Mouse (Mus musculus) forebrain, postnatal 0 days (tissue): ENCODE measurements around the gene Ubac2. TPM values are rescaled to one million over a fixed set of nuclear protein-coding genes. Genes with fewer than 3 reads are reported as not detected.

ENCODE experiments used
- ATAC-seq: fragments of 200-750 bp; cut with Nextera tagmentation; 2 replicates; pipeline ENCODE4 v1.8.0; 2017; ENCODE audit warnings: mild to moderate bottlenecking, moderate library complexity
- DNase-seq: peaks from one replicate; pipeline ENCODE4 v3.0.0-alpha.2; 2015
- H3K27ac ChIP-seq: fragments of 300-500 bp; sonication (generic); 2 replicates; pipeline ENCODE4 v1.5.1; 2014; ENCODE audit warnings: low read depth, mild to moderate bottlenecking, antibody characterized with exemption, low read length, moderate library complexity, mixed read lengths
- H3K27me3 ChIP-seq: fragments of 300-500 bp; sonication (generic); 2 replicates; pipeline ENCODE4 v1.6.1; 2014; ENCODE audit warnings: mild to moderate bottlenecking, low read length, mixed read lengths; ENCODE audit not compliant: insufficient read depth
- H3K36me3 ChIP-seq: fragments of 300-500 bp; sonication (generic); 2 replicates; pipeline ENCODE4 v1.6.1; 2014; ENCODE audit warnings: mild to moderate bottlenecking, moderate library complexity; ENCODE audit not compliant: insufficient read depth
- H3K4me1 ChIP-seq: fragments of 300-500 bp; sonication (generic); 2 replicates; pipeline ENCODE4 v1.6.1; 2014; ENCODE audit warnings: antibody characterized with exemption; ENCODE audit not compliant: insufficient read depth
- H3K4me2 ChIP-seq: fragments of 300-500 bp; sonication (generic); 2 replicates; pipeline ENCODE4 v1.6.1; 2014; ENCODE audit warnings: low read depth, mild to moderate bottlenecking, moderate library complexity
- H3K4me3 ChIP-seq: fragments of 300-500 bp; sonication (generic); 2 replicates; pipeline ENCODE4 v1.5.1; 2014; ENCODE audit warnings: low read depth, low read length, mixed read lengths
- H3K9ac ChIP-seq: fragments of 300-500 bp; sonication (generic); 2 replicates; pipeline ENCODE4 v1.6.1; 2014; ENCODE audit warnings: mild to moderate bottlenecking
- H3K9me3 ChIP-seq: fragments of 300-500 bp; sonication (generic); 2 replicates; pipeline ENCODE4 v1.6.1; 2016; ENCODE audit warnings: low read length
- CTCF ChIP-seq: sonication (generic); IDR thresholded peaks from 2 replicates; pipeline ENCODE4 v1.5.1; 2016; ENCODE audit warnings: antibody characterized with exemption, control low read depth, low read depth
- WGBS: fragments of 180-500 bp; shearing (Covaris S2); extraction: QIAGEN DNeasy Blood & Tissue Kit; methylation state at CpG from one replicate; pipeline ENCODE4 v1.1.7; 2014; 5-methylcytosine and 5-hydroxymethylcytosine counted together
- polyA plus RNA-seq: library from polyadenylated mRNA; unstranded; fragments of >200 nt; fragmentation: Nextera tagmentation; extraction: Ambion mirVana; gene quantifications from 2 replicates; pipeline ENCODE4 v1.2.1, GENCODE M21; 2015
- total RNA-seq: library from RNA; depleted of rRNA; stranded (reverse); fragments of >200 nt; gene quantifications from 2 replicates; pipeline ENCODE4 v1.2.3, GENCODE M21; 2014

The Ubac2 gene
- total and polyA plus RNA-seq, 2 experiments from 2014 or later = 41.9 to 52.6 TPM

DNA sequence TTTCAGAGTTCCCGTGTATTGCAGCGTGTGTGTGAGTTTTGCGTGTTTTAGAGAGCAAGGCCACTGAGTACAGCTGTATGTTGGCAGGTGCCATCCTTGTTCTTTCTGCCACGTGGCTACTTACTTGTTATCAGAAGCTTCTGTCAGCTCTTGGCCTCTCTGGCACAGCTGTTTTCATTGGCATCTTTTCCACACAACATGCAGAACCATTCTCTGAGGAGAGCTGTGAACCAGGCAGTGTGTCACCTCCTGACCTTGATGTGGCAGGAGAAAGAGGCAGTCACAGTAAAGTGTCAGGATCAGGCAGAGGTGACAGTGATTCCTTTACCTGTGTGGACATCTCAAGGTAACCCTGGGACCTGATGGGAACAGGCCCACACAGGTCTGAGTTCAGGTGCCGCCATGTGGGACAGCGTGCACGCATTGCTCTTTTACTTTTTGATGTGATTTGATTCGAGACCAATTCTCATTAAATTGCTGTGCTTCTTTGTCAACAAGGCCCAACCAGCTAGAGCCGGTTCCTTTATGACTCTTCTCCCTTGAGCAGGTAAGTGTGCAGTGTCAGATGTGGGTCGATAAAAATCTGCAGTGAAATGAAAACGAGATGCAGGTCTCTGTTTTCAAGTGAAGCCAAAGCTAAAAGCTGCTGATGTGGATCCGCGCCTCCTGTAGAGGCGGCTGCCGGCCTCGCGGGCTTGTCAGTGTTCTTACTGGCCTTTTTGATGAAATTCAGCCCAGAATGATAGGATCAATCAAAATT is 122.1 kb downstream of the Ubac2 start:
- no peak overlapping the region for H3K4me2 ChIP-seq
- DNase-seq = no peak

DNA sequence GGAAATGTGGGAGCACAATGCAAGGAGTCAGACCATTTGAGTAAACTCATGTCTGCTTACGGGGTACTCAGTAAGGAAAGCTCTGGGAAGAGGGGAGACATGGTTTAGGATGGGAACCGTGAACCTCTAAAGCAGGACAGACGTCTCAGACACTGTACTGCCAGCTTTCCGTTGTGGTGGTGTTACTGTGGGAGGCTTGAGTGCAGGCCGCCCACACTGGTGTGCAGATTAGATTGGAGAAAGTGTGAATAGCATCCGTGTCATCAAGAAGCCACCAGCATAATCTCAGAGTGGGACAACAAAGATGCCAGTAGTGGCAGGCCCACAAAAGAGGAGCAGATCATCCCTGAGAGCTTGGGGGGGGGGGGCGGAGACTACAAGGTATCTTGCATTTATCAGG is 123.8 kb downstream of the Ubac2 start:
- no peak for DNase-seq

More for the DNA sequence above, 122.1 kb downstream of the Ubac2 start:
- no peaks in the 10 kb centered on the region for H3K27me3 ChIP-seq
- H3K4me1 ChIP-seq = no peaks in the 10 kb centered on the region
- no peaks in the 10 kb centered on the region for H3K9me3 ChIP-seq
- no peak overlapping the region for H3K4me3 ChIP-seq
- no peak overlapping the region for H3K27ac ChIP-seq
- H3K36me3 ChIP-seq = 0 out of 2 replicates have a peak, but pooled peaks cover 3% of the 10 kb centered on the region
- 84% methylated on average over 17 of the region's 17 CpGs for WGBS
- no peak for ATAC-seq
- H3K9ac ChIP-seq = no peak overlapping the region
- TF ChIP-seq CTCF = no peak

DNA sequence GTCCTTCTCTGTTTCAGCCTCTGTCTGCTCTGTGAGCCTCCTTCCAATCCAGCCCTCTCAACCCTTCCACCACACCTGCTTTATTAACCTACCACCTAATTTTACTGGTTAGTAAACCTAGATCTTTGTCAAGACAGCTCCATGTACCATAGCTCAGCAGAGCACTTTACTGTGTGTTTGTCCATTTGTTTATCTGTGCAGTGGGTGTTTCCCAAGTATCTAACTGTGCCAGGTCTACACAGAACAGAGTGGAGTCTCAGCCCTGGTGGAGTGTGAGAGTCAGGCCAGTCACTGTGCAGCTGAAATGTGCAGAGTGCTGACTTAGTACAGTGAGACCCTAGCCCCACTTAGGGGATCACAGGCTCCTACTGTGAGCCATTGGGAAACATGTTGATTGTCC is 125.4 kb downstream of the Ubac2 start:
- ATAC-seq (no peak), DNase-seq (no peak)
- H3K36me3 ChIP-seq = no peaks in the 10 kb centered on the region
- no peak overlapping the region for H3K27ac ChIP-seq
- H3K4me1 ChIP-seq = no peaks in the 10 kb centered on the region
- H3K4me3 ChIP-seq = no peak overlapping the region
- no peak overlapping the region for H3K9ac ChIP-seq
- TF ChIP-seq CTCF = no peak
- H3K27me3 ChIP-seq = no peaks in the 10 kb centered on the region
- H3K4me2 ChIP-seq = no peak overlapping the region
- no peaks in the 10 kb centered on the region for H3K9me3 ChIP-seq

More for the DNA sequence above, 123.8 kb downstream of the Ubac2 start:
- no peaks in the 10 kb centered on the region for H3K36me3 ChIP-seq
- H3K9me3 ChIP-seq = no peaks in the 10 kb centered on the region
- ATAC-seq = no peak
- H3K4me3 ChIP-seq = no peak overlapping the region
- no peak overlapping the region for H3K4me2 ChIP-seq
- H3K4me1 ChIP-seq = no peaks in the 10 kb centered on the region
- WGBS = 91% methylated on average over 7 of the region's 7 CpGs
- no peak overlapping the region for H3K9ac ChIP-seq
- H3K27me3 ChIP-seq = no peaks in the 10 kb centered on the region
- TF ChIP-seq CTCF = no peak
- H3K27ac ChIP-seq = no peak overlapping the region

DNA sequence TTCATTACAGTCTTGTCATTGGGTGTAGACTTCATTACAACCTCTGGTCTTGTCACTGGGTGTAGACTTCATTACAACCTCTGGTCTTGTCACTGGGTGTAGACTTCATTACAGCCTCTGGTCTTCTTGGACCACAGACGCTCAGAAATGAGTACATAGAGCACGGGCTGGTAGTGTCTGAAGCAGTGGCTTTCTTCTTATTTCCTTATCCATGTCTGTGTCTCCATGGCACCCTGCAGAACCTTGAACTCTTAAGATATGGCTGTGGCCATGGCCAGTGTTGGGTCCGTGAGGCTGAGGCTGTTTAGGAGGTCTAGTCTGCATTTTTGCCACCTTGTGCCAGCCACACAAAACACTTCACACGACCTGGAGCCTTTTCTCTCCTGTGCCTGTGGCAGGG is 129.8 kb downstream of the Ubac2 start:
- DNase-seq (no peak), ATAC-seq (no peak)
- Histone ChIP-seq H3K9me3 (no peaks in the 10 kb centered on the region), H3K4me3 (no peak overlapping the region), H3K4me2 (no peak overlapping the region), H3K27me3 (no peaks in the 10 kb centered on the region), H3K4me1 (no peaks in the 10 kb centered on the region), H3K36me3 (peaks cover 11% of the 10 kb centered on the region; the same call in 1 of the 2 replicates), H3K27ac (no peak overlapping the region), H3K9ac (no peak overlapping the region)
- 91% methylated on average over 4 of the region's 4 CpGs for WGBS
- TF ChIP-seq CTCF = no peak

DNA sequence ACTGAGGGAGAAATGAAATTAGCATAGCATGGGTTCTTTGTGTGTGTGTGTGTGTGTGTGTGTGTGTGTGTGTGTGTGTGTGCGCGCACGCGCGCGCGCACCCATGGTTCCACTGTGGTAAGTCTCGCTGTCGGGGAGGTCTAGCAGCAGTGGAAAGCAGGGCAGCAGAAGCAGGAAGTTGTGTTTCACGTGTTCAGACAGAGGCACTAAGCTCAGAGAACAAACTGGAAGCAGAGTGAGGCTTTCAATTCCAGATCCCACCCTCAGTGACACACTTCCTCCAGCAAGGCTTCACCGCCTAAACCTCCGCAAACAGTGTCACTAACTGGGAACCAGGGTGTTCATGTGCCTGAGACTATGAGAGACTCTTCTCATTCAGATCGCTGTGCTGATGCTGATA is 131.1 kb downstream of the Ubac2 start:
- TF ChIP-seq CTCF = no peak
- Histone ChIP-seq H3K4me3 (no peak overlapping the region), H3K27ac (no peak overlapping the region), H3K27me3 (no peaks in the 10 kb centered on the region), H3K9ac (no peak overlapping the region), H3K9me3 (no peaks in the 10 kb centered on the region), H3K36me3 (peaks cover 11% of the 10 kb centered on the region; the same call in 1 of the 2 replicates), H3K4me1 (no peaks in the 10 kb centered on the region), H3K4me2 (no peak overlapping the region)
- ATAC-seq (no peak), DNase-seq (no peak)
- 89% methylated on average over 13 of the region's 13 CpGs for WGBS

DNA sequence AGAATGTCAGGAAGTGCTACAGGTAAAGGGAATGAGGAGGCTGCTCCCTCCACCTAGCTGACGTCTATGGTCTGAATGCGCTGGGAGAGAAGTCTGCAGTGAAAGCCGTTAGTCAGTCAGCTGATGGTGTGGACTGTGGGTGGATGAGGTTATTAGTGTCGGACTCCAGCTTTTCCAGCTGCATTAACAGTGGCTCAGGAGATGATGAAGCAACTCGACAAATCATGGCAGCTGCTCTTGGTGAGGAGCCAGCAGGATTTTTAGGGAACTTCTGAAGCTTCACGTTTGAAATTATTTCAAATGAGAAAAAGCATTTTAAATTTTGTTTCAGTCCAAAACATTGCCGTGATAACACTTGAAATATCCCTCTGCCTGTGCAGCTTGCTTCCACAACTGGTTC is 131.9 kb downstream of the Ubac2 start:
- DNase-seq (no peak), ATAC-seq (no peak)
- Histone ChIP-seq H3K4me2 (no peak overlapping the region), H3K4me1 (no peaks in the 10 kb centered on the region), H3K4me3 (no peak overlapping the region), H3K27me3 (no peaks in the 10 kb centered on the region), H3K9ac (no peak overlapping the region), H3K36me3 (peaks cover 11% of the 10 kb centered on the region; the same call in 1 of the 2 replicates), H3K9me3 (no peaks in the 10 kb centered on the region), H3K27ac (no peak overlapping the region; the same call in 1 of the 2 replicates)
- TF ChIP-seq CTCF = no peak
- 74% methylated on average over 7 of the region's 7 CpGs for WGBS

DNA sequence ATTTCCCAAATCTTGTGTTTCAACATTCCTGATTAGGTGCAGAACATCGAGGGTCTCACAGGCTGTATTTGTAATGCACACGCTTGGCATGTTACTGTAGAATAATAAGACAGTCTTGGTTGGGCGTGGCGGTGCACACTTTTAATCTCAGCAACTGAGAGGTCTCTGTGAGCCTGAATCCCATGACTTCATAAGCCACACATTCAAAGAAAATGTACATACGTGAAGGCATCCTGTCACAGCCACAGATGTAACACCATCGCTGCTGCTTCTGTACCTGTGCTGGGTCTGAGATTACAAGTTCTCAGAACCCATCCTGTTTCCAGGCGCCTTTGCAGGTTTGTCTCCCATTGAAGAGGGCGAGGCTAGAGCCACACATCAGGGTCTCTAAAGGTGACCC is 133.3 kb downstream of the Ubac2 start:
- Histone ChIP-seq H3K27ac (no peak overlapping the region), H3K4me1 (no peaks in the 10 kb centered on the region), H3K4me2 (no peak overlapping the region), H3K9me3 (no peaks in the 10 kb centered on the region), H3K9ac (no peak overlapping the region), H3K27me3 (no peaks in the 10 kb centered on the region), H3K4me3 (no peak overlapping the region), H3K36me3 (peaks cover 11% of the 10 kb centered on the region; the same call in 1 of the 2 replicates)
- 96% methylated on average over 8 of the region's 8 CpGs for WGBS
- DNase-seq (no peak), ATAC-seq (no peak)
- no peak for TF ChIP-seq CTCF
